Mouse (Mus musculus) left cerebral cortex, adult 8-10 months (tissue): ENCODE data around the gene Oprl1. TPM values are rescaled to one million over a fixed set of nuclear protein-coding genes. Genes with fewer than 3 reads are reported as not detected.

ENCODE experiments used
- DNase-seq, 2 experiments: peaks; one replicate each; pipeline ENCODE4 v3.0.0; 2022; ENCODE audit warnings: low spot score in 2 of 2
- total RNA-seq, 4 experiments: library from RNA; stranded (reverse); gene quantifications; 2 replicates each; pipeline ENCODE4 v1.2.4; 2022

The Oprl1 gene
- total RNA-seq, 4 experiments from 2014 or later: 47.1 to 59.7 (median 55.7) TPM

DNA sequence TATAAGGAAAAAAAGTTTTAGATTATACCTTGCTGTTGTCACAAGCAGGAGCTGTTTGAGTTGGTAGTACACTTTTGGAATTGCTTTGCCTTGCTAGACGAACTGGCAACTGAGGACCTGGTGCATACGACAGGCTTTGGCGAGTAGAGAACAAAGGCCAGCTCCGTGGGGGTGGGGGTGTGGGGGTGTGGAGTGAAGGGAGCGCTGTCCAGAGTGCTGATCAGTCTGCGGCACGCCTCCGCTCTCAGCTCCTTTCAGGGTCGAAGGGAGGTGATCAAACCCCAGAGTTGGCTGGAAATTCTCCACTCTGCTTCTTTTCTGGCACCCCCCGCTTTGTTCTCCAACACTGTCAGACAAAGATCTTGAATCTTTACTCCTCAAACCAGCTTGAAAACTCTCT, 49.8 kb downstream of the Oprl1 start:
- no peak for DNase-seq

DNA sequence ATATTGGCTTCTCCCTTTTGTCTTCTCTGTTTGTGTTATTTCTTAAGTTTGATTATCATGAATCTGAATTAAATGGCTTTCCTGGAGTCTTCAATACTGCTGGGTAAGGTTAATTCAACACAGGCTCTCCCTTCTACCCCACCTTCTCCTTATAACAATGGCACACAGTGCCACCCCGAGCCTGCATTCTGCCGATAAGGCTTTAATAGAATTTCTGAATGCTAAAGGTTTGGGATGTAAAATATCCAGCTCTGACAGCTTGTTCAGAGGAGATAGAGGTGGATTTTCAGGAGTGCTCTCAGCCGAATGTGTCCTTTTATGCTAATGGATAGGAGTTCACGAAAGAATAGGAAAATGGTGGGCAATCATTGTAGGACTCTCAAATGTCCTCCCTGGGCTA, 50.4 kb downstream of the Oprl1 start:
- no peak for DNase-seq

DNA sequence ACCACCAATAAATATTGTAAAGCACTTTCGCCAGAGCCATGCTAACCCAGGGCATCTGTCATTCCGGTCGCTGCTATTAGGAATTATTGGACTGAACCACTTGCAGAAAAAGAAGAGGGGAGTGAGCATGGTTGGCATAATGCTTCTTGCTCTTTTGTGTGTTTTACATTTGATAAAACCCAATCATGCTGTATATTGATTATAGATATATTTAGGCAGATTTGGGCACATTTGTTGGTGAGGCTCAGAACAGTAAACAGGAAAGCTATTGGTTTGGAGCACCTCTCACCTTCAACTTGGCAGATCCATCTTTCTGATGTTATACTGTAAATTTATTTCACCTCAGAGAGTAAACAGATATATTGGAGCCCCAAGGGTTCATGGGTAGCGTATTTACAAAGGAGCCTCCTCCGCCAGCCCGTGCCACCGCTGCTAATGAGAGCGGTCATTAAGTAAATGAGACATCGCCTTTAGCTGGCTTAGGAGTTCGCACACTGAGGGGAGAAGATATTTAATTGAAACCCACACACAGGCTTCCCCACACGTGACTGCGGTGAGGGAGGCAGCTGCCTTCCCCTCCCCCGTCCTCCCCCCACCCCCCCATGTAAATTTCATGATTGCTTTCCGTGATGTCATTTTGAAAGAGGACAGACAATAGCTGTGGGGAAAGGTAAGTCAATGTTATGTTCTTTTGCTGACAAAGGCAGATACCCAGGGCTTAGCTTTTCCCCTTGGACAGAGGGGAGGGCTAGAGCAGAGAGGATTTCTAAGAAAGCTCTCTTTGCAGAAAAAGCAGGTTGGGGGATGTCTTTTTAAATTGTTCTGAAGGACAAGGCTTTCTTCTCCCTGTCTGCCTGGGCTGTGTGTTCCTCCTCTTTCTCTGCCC, 52.1 kb downstream of the Oprl1 start:
- DNase-seq: peak in 1 of 2 experiments; percentile 27

DNA sequence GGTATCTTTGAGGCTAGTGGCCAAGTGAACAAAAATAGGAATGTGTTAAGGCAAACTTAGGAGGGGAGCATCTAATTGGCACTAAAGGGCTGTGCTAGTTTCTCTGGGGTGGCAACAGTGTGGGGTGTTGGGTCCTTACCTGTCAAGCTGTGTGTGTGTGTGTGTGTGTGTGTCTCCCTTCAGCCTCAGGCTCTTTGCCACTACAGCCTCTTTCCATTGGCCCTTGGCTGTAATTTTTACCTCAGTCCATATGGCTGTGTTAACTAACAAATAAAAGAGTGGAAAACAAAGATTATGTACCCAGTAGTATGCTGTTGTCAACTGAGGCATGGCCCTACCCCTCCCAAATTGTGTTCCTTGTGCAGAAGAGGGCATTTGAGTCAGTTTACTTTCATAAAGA, 53.6 kb downstream of the Oprl1 start:
- no peak for DNase-seq

DNA sequence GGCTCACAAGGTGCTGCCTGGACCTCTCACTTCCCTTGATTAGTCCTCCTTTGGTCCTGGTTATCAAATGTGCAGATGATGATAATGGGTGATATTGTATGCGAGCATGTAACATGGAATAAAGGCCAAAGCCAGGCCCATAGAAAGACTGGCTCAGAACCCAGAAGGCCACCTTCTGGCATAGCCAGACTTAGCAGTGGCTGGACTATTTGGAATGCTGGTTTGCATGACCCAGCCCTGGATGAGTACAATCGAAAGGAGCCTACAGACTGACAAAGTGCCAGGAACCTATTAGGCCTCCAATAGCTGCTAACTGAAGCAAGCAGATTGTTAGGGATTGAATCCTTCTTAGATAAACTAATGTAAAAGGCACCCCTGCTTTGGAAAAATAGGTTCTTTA, 54.6 kb downstream of the Oprl1 start:
- DNase-seq: no peak

Other genes starting within 250 kb of the Oprl1 start
- not detected for gene Abhd16b, start 221.8 kb upstream of the Oprl1 start, total RNA-seq
- 10 to 100 TPM; 71.5 to 81.3 (median 74.0) TPM for gene Tpd52l2, start 217.9 kb upstream of the Oprl1 start, total RNA-seq
- 100 to 1,000 TPM; 277 to 310 (median 297) TPM for gene Dnajc5, start 194.5 kb upstream of the Oprl1 start, total RNA-seq
- gene Uckl1, start 130.1 kb upstream of the Oprl1 start, total RNA-seq: 10 to 100 TPM; 53.5 to 80.6 (median 63.6) TPM
- gene Prpf6, start 123.1 kb upstream of the Oprl1 start, total RNA-seq: 10 to 100 TPM; 54.0 to 60.9 (median 56.7) TPM
- gene Zfp512b, start 122.2 kb upstream of the Oprl1 start, total RNA-seq: 10 to 100 TPM; 68.9 to 94.3 (median 77.1) TPM
- 10 to 100 TPM; 19.6 to 22.3 (median 21.6) TPM for gene Samd10, start 115.8 kb upstream of the Oprl1 start, total RNA-seq
- gene Gm29797, start 58.0 kb upstream of the Oprl1 start, total RNA-seq: 1 to 10 TPM in 1 of 4 experiments, under 1 TPM in 2, not detected in 1; 0.53 to 1.2 (median 0.62) TPM
- gene Sox18, start 43.4 kb upstream of the Oprl1 start, total RNA-seq: 10 to 100 TPM in 1 of 4 experiments, 1 to 10 TPM in 3; 5.8 to 11.8 (median 7.8) TPM
- 10 to 100 TPM; 64.2 to 70.0 (median 65.5) TPM for gene Tcea2, start 34.7 kb upstream of the Oprl1 start, total RNA-seq
- gene Rgs19, start 21.0 kb upstream of the Oprl1 start, total RNA-seq: 10 to 100 TPM; 21.9 to 35.9 (median 26.8) TPM
- not detected for gene Lkaaear1, start 16.6 kb upstream of the Oprl1 start, total RNA-seq
- 10 to 100 TPM; 14.7 to 25.9 (median 18.6) TPM for gene Myt1, start 48.3 kb downstream of the Oprl1 start, total RNA-seq
- 10 to 100 TPM; 76.1 to 84.1 (median 81.7) TPM for gene Pcmtd2, start 122.8 kb downstream of the Oprl1 start, total RNA-seq
- gene Polr3k, start 149.3 kb downstream of the Oprl1 start, total RNA-seq: 10 to 100 TPM; 26.0 to 31.5 (median 29.8) TPM